Mouse (Mus musculus): ENCODE results near the gene Mocs3. TPM values are rescaled to one million over a fixed set of nuclear protein-coding genes. Genes with fewer than 3 reads are reported as not detected.

The Mocs3 gene
- polyA plus RNA-seq, 1 experiment from 2014 or later = 7.8 TPM

GRCm38 (mm10) chr2:168230773-168231470 lies 500 bp downstream of the Mocs3 start:
- H3K9ac ChIP-seq (ENCODE audit: low read length) = peak overlapping the region; percentile 95
- peak overlapping the region; percentile 100 for H3K4me3 ChIP-seq (ENCODE audit: low read depth, low read length)
- no peaks in the 10 kb centered on the region for H3K27me3 ChIP-seq (replicated peaks; ENCODE audit: control insufficient read depth, insufficient read depth, low read length)
- no peaks in the 10 kb centered on the region for H3K9me3 ChIP-seq (ENCODE audit: control insufficient read depth, low read length)
- ATAC-seq (replicated peaks; ENCODE audit: low FRiP score, low TSS enrichment, low read depth) (peak; percentile 65; the same call in 1 of the 2 replicates), DNase-seq (ENCODE audit: low spot score) (peak; percentile 61)
- peak overlapping the region; percentile 99 for H3K4me2 ChIP-seq (ENCODE audit: low read length)
- H3K27ac ChIP-seq (ENCODE audit: low read depth) = peak overlapping the region; percentile 82
- peaks cover 31% of the 10 kb centered on the region for H3K4me1 ChIP-seq (replicated peaks; ENCODE audit: control insufficient read depth, insufficient read depth, low read length)
- WGBS = 2% methylated on average over 105 of the region's 105 CpGs
- H3K36me3 ChIP-seq (ENCODE audit: control insufficient read depth, insufficient read depth, low read length) = peaks cover 25% of the 10 kb centered on the region; the same call in 1 of the 2 replicates

- peak overlapping the region; percentile 95 for H3K9ac ChIP-seq (ENCODE audit: low read length)
- peaks cover 31% of the 10 kb centered on the region for H3K4me1 ChIP-seq (replicated peaks; ENCODE audit: control insufficient read depth, insufficient read depth, low read length)
- no peak for DNase-seq (ENCODE audit: low spot score)
- no peak overlapping the region for H3K27ac ChIP-seq (ENCODE audit: low read depth)
- H3K36me3 ChIP-seq (ENCODE audit: control insufficient read depth, insufficient read depth, low read length) = peaks cover 20% of the 10 kb centered on the region; the same call in 1 of the 2 replicates
- H3K9me3 ChIP-seq (ENCODE audit: control insufficient read depth, low read length) = no peaks in the 10 kb centered on the region
- ATAC-seq (replicated peaks; ENCODE audit: low FRiP score, low TSS enrichment, low read depth) = no peak
- peak overlapping the region; percentile 99 for H3K4me2 ChIP-seq (ENCODE audit: low read length)
- peak overlapping the region; percentile 100 for H3K4me3 ChIP-seq (ENCODE audit: low read depth, low read length)
- H3K27me3 ChIP-seq (replicated peaks; ENCODE audit: control insufficient read depth, insufficient read depth, low read length) = no peaks in the 10 kb centered on the region
- WGBS = 58% methylated on average over 33 of the region's 33 CpGs
Measured at GRCm38 (mm10) chr2:168231471-168231829, 1.0 kb downstream of the Mocs3 start.

GRCm38 (mm10) chr2:168233286-168233685 lies 2.9 kb downstream of the Mocs3 start:
- no peak overlapping the region for H3K27ac ChIP-seq (ENCODE audit: low read depth)
- no peak overlapping the region for H3K4me2 ChIP-seq (ENCODE audit: low read length)
- no peak for ATAC-seq (replicated peaks; ENCODE audit: low FRiP score, low TSS enrichment, low read depth)
- peaks cover 27% of the 10 kb centered on the region for H3K4me1 ChIP-seq (replicated peaks; ENCODE audit: control insufficient read depth, insufficient read depth, low read length)
- H3K9me3 ChIP-seq (ENCODE audit: control insufficient read depth, low read length) = no peaks in the 10 kb centered on the region
- no peaks in the 10 kb centered on the region for H3K27me3 ChIP-seq (replicated peaks; ENCODE audit: control insufficient read depth, insufficient read depth, low read length)
- H3K36me3 ChIP-seq (ENCODE audit: control insufficient read depth, insufficient read depth, low read length) = peaks cover 15% of the 10 kb centered on the region; the same call in 1 of the 2 replicates
- WGBS = 90% methylated on average over 5 of the region's 5 CpGs
- no peak for DNase-seq (ENCODE audit: low spot score)
- no peak overlapping the region for H3K4me3 ChIP-seq (ENCODE audit: low read depth, low read length)
- H3K9ac ChIP-seq (ENCODE audit: low read length) = no peak overlapping the region

GRCm38 (mm10) chr2:168238335-168238734 lies 7.9 kb downstream of the Mocs3 start:
- WGBS = 84% methylated on average over 4 of the region's 4 CpGs
- Histone ChIP-seq H3K4me1 (replicated peaks; ENCODE audit: control insufficient read depth, insufficient read depth, low read length) (no peaks in the 10 kb centered on the region), H3K9ac (ENCODE audit: low read length) (no peak overlapping the region), H3K36me3 (ENCODE audit: control insufficient read depth, insufficient read depth, low read length) (0 out of 2 replicates have a peak, but pooled peaks cover 5% of the 10 kb centered on the region), H3K9me3 (ENCODE audit: control insufficient read depth, low read length) (no peaks in the 10 kb centered on the region), H3K4me2 (ENCODE audit: low read length) (no peak overlapping the region), H3K4me3 (ENCODE audit: low read depth, low read length) (no peak overlapping the region), H3K27me3 (replicated peaks; ENCODE audit: control insufficient read depth, insufficient read depth, low read length) (0 out of 2 replicates have a peak, but pooled peaks cover 6% of the 10 kb centered on the region), H3K27ac (ENCODE audit: low read depth) (no peak overlapping the region)
- ATAC-seq (replicated peaks; ENCODE audit: low FRiP score, low TSS enrichment, low read depth) (no peak), DNase-seq (ENCODE audit: low spot score) (no peak)

GRCm38 (mm10) chr2:168242841-168243240 lies 12.4 kb downstream of the Mocs3 start:
- no peak for DNase-seq (ENCODE audit: low spot score)
- H3K4me3 ChIP-seq (ENCODE audit: low read depth, low read length) = no peak overlapping the region
- H3K27ac ChIP-seq (ENCODE audit: low read depth) = no peak overlapping the region
- no peak overlapping the region for H3K9ac ChIP-seq (ENCODE audit: low read length)
- no peaks in the 10 kb centered on the region for H3K4me1 ChIP-seq (replicated peaks; ENCODE audit: control insufficient read depth, insufficient read depth, low read length)
- no peaks in the 10 kb centered on the region for H3K9me3 ChIP-seq (ENCODE audit: control insufficient read depth, low read length)
- 0 out of 2 replicates have a peak, but pooled peaks cover 6% of the 10 kb centered on the region for H3K27me3 ChIP-seq (replicated peaks; ENCODE audit: control insufficient read depth, insufficient read depth, low read length)
- no peak overlapping the region for H3K4me2 ChIP-seq (ENCODE audit: low read length)
- ATAC-seq (replicated peaks; ENCODE audit: low FRiP score, low TSS enrichment, low read depth) = 0 out of 2 replicates have a peak, but pooled peaks have one; percentile 40
- H3K36me3 ChIP-seq (ENCODE audit: control insufficient read depth, insufficient read depth, low read length) = no peaks in the 10 kb centered on the region

DNA sequence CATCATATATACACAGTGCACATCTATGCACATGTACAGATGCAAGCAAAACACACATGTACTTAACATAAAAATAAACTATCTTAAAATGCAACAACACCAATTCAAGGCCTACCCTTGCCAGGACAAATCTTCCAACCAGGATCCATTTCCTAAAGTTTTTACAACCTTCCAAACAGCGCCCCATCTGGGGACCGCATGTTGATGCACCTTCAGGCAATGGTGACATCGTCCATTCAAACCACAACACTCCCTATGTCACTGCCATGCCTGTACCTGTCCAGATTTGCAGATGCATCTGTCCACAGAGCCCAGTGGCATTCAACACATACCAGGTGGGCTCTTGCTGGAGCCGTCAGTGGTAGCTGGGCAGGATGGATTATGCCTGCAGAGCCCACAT lies 12.9 kb downstream of the Mocs3 start:
- H3K4me1 ChIP-seq (replicated peaks; ENCODE audit: control insufficient read depth, insufficient read depth, low read length) = no peaks in the 10 kb centered on the region
- 0 out of 2 replicates have a peak, but pooled peaks cover 6% of the 10 kb centered on the region for H3K27me3 ChIP-seq (replicated peaks; ENCODE audit: control insufficient read depth, insufficient read depth, low read length)
- ATAC-seq (replicated peaks; ENCODE audit: low FRiP score, low TSS enrichment, low read depth) = no peak
- H3K4me2 ChIP-seq (ENCODE audit: low read length) = no peak overlapping the region
- no peaks in the 10 kb centered on the region for H3K9me3 ChIP-seq (ENCODE audit: control insufficient read depth, low read length)
- H3K36me3 ChIP-seq (ENCODE audit: control insufficient read depth, insufficient read depth, low read length) = no peaks in the 10 kb centered on the region
- no peak overlapping the region for H3K9ac ChIP-seq (ENCODE audit: low read length)
- WGBS = 72% methylated on average over 4 of the region's 4 CpGs
- H3K27ac ChIP-seq (ENCODE audit: low read depth) = no peak overlapping the region
- DNase-seq (ENCODE audit: low spot score) = no peak
- no peak overlapping the region for H3K4me3 ChIP-seq (ENCODE audit: low read depth, low read length)

DNA sequence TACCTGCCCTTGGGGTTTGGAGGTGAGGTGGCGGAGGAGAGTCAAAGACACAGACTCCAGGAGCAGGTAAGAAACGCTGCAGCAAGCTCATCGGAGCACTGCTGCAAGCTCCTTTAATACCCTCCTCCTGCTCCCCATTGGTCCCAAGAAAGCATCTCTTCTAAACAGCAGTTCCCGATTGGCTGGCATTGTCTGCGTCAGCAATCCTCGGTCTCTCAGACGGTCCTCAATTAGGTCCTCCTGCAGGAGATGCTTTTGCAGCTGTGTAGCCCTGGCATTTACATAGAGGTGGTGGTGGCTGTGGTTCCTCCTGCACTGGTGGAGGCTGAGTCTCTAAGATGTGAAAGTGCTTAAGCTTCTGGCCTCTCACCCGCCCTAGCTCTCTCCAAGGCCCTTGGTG lies 15.1 kb downstream of the Mocs3 start:
- H3K4me3 ChIP-seq (ENCODE audit: low read depth, low read length) = no peak overlapping the region
- H3K4me1 ChIP-seq (replicated peaks; ENCODE audit: control insufficient read depth, insufficient read depth, low read length) = no peaks in the 10 kb centered on the region
- H3K9ac ChIP-seq (ENCODE audit: low read length) = no peak overlapping the region
- WGBS = 35% methylated on average over 8 of the region's 8 CpGs
- DNase-seq (ENCODE audit: low spot score) = no peak
- no peak overlapping the region for H3K4me2 ChIP-seq (ENCODE audit: low read length)
- no peak overlapping the region for H3K27ac ChIP-seq (ENCODE audit: low read depth)
- no peaks in the 10 kb centered on the region for H3K36me3 ChIP-seq (ENCODE audit: control insufficient read depth, insufficient read depth, low read length)
- 0 out of 2 replicates have a peak, but pooled peaks cover 6% of the 10 kb centered on the region for H3K27me3 ChIP-seq (replicated peaks; ENCODE audit: control insufficient read depth, insufficient read depth, low read length)
- no peak for ATAC-seq (replicated peaks; ENCODE audit: low FRiP score, low TSS enrichment, low read depth)
- H3K9me3 ChIP-seq (ENCODE audit: control insufficient read depth, low read length) = no peaks in the 10 kb centered on the region

DNA sequence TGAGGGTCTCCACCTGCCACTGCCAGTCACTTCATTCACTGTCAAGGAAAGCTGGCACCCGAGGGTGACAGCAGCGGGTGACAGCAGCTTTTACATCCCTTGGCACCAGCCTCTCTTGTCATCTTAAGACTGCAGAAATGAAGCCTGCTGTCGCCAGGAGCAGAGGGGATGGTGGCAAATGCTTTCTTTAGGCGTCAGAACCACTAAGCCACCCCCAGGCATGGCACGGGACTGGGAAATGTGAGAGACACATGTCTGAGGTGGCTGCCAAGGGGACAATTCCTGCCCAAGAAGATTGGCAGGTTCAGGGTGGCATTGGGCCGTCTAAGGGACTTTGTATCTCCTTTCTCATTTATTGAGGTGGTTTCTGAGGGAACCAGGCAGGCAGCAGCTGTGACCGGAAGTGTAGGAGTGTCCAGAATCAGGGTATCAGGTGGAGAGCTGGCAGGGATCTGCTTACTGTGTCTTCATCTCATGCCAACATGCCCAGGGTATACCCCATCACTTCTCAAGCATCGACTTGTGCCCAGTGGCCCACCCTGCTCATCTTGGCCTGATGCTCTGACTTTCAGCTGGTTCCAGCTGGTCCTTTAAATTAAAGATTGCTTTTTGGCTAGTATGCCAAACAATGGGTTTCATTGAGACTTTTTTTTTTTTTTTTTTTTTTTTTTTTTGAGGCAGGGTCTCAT lies 17.9 kb downstream of the Mocs3 start:
- no peak for DNase-seq (ENCODE audit: low spot score)
- H3K36me3 ChIP-seq (ENCODE audit: control insufficient read depth, insufficient read depth, low read length) = no peaks in the 10 kb centered on the region
- WGBS = 80% methylated on average over 8 of the region's 8 CpGs
- no peak overlapping the region for H3K4me2 ChIP-seq (ENCODE audit: low read length)
- H3K9me3 ChIP-seq (ENCODE audit: control insufficient read depth, low read length) = no peaks in the 10 kb centered on the region
- H3K9ac ChIP-seq (ENCODE audit: low read length) = no peak overlapping the region
- no peak overlapping the region for H3K4me3 ChIP-seq (ENCODE audit: low read depth, low read length)
- no peaks in the 10 kb centered on the region for H3K27me3 ChIP-seq (replicated peaks; ENCODE audit: control insufficient read depth, insufficient read depth, low read length)
- no peak for ATAC-seq (replicated peaks; ENCODE audit: low FRiP score, low TSS enrichment, low read depth)
- no peak overlapping the region for H3K27ac ChIP-seq (ENCODE audit: low read depth)
- no peaks in the 10 kb centered on the region for H3K4me1 ChIP-seq (replicated peaks; ENCODE audit: control insufficient read depth, insufficient read depth, low read length)

Measured in intestine, embryonic 14.5 days (tissue).